Mouse (Mus musculus) forebrain, embryonic 10.5 days (tissue): Measurements from ENCODE around the gene Atp2b2. TPM values are rescaled to one million over a fixed set of nuclear protein-coding genes. Genes with fewer than 3 reads are reported as not detected.

Source experiments
- DNase-seq: peaks from one replicate; pipeline ENCODE4 v3.0.0-alpha.2; 2017; ENCODE audit warnings: low spot score; ENCODE audit errors: extremely low spot score
- H3K27ac ChIP-seq: fragments of 300-500 bp; sonication (generic); 2 replicates; pipeline ENCODE4 v1.5.1; 2016; ENCODE audit warnings: mild to moderate bottlenecking
- H3K27me3 ChIP-seq: fragments of 300-500 bp; sonication (generic); 2 replicates; pipeline ENCODE4 v1.6.1; 2016; ENCODE audit warnings: mild to moderate bottlenecking; ENCODE audit not compliant: poor library complexity, severe bottlenecking
- H3K36me3 ChIP-seq: fragments of 300-500 bp; sonication (generic); replicated peaks from 2 replicates; pipeline ENCODE4 v1.6.1; 2016; ENCODE audit warnings: mild to moderate bottlenecking, moderate library complexity
- H3K4me1 ChIP-seq: fragments of 300-500 bp; sonication (generic); 2 replicates; pipeline ENCODE4 v1.6.1; 2016
- H3K4me3 ChIP-seq: fragments of 300-500 bp; sonication (generic); 2 replicates; pipeline ENCODE4 v1.5.1; 2016; ENCODE audit warnings: mild to moderate bottlenecking, moderate library complexity
- H3K9me3 ChIP-seq: fragments of 300-500 bp; sonication (generic); 2 replicates; pipeline ENCODE4 v1.6.1; 2016; ENCODE audit warnings: mild to moderate bottlenecking, moderate library complexity
- WGBS: fragments of 180-500 bp; shearing (Covaris S2); methylation state at CpG from one replicate; pipeline ENCODE4 v1.1.7; 2016; 5-methylcytosine and 5-hydroxymethylcytosine counted together
- polyA plus RNA-seq: library from polyadenylated mRNA; unstranded; fragments of >200 nt; fragmentation: Nextera tagmentation; extraction: Ambion mirVana; gene quantifications from 2 replicates; pipeline ENCODE4 v1.2.1, GENCODE M21; 2016

Atp2b2 gene
- polyA plus RNA-seq, 1 experiment from 2014 or later = 1.4 TPM

DNA sequence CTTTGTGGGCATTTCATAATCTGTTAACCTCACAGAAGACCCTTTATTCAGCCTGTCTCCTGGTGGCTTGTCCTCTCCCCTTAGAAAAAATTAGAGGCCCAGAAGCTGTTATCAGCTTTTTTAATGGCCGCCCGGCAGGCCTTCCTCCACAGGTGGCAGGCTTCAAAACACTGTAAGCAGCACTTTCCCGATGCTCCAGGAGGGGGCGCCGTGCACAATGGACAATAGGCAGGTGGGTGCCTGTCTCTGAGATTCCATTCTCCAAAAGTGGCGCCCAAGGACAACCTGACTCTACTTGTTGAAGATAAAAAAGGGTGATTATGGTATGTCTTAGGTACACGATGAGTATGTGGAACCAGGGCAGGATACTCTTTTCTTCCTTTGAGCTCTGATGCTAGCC lies 220.0 kb downstream of the Atp2b2 start:
- peak; percentile 35 for DNase-seq
- Histone ChIP-seq H3K27ac (no peak overlapping the region), H3K4me3 (no peak overlapping the region), H3K9me3 (no peaks in the 10 kb centered on the region), H3K27me3 (no peaks in the 10 kb centered on the region), H3K4me1 (no peaks in the 10 kb centered on the region), H3K36me3 (no peaks in the 10 kb centered on the region)
- 41% methylated on average over 7 of the region's 7 CpGs for WGBS

DNA sequence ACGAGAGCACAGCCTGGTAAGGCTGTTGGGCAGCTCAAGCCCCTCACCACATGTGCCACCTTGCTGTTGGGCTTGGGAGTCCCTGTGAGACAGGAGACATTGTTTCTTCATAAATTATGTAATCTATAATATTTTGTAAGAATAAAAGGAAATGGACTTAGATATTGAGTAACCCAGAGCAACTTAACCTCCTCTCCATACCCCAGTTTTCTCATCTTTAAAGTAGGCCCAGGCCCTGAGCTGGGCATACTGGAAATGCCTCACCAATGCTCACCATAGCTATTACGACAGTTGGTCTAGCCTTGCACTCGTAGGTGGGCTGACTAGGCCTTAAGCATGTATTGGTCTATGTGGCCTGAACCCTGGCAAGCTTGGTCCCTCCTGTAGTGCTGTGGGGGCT lies 225.7 kb downstream of the Atp2b2 start:
- no peak overlapping the region for H3K27ac ChIP-seq
- H3K4me3 ChIP-seq = no peak overlapping the region
- WGBS = 85% methylated on average over 3 of the region's 3 CpGs
- no peaks in the 10 kb centered on the region for H3K9me3 ChIP-seq
- no peak for DNase-seq
- no peaks in the 10 kb centered on the region for H3K36me3 ChIP-seq
- no peaks in the 10 kb centered on the region for H3K4me1 ChIP-seq
- no peaks in the 10 kb centered on the region for H3K27me3 ChIP-seq

DNA sequence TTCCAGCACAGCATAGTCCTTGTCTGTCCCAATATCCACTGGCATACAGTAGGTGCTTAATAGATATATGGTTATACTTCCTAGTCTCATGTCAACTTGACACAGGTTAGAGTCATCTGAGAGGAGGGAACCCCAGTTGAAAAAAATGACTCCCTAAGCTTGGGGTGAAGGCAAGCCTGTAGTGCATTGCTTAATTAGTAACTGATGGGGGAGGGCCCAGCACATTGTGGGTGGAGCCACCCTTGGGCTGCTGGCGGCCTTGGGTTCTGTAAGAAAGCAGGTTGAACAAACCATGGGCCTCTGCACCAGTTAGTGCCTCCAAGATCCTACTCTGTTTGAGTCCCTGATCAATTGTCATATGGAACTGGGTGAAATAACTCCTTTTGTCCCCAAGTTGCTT lies 231.0 kb downstream of the Atp2b2 start:
- 58% methylated on average over 1 of the region's 1 CpGs for WGBS
- H3K4me3 ChIP-seq = no peak overlapping the region
- H3K27ac ChIP-seq = no peak overlapping the region
- H3K9me3 ChIP-seq = no peaks in the 10 kb centered on the region
- peaks cover 7% of the 10 kb centered on the region; the same call in 1 of the 2 replicates for H3K4me1 ChIP-seq
- H3K27me3 ChIP-seq = no peaks in the 10 kb centered on the region
- DNase-seq = no peak
- no peaks in the 10 kb centered on the region for H3K36me3 ChIP-seq

DNA sequence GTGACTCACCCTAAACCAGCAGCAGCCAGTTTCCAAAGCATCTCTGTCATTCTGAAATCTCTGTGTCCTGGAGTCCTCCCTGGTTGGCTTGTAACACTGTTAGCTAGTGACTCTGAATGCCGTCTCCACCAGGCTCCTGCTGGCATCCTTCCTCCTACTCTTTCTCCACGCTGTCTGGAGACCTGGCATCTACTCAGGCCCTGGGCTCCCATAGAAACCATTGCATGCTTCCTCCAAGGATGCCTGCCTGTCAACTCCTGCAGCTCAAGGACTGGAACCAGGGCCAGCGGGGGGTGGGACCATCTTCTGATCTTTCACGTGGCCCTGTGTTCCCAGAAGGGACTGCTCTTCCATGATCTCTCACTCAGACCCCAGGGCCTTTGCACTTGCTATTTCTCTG lies 231.7 kb downstream of the Atp2b2 start:
- DNase-seq = no peak
- Histone ChIP-seq H3K27me3 (no peaks in the 10 kb centered on the region), H3K4me3 (no peak overlapping the region), H3K4me1 (peaks cover 7% of the 10 kb centered on the region; the same call in 1 of the 2 replicates), H3K9me3 (peaks cover 1% of the 10 kb centered on the region; the same call in 1 of the 2 replicates), H3K27ac (no peak overlapping the region), H3K36me3 (no peaks in the 10 kb centered on the region)
- WGBS = 82% methylated on average over 4 of the region's 4 CpGs

DNA sequence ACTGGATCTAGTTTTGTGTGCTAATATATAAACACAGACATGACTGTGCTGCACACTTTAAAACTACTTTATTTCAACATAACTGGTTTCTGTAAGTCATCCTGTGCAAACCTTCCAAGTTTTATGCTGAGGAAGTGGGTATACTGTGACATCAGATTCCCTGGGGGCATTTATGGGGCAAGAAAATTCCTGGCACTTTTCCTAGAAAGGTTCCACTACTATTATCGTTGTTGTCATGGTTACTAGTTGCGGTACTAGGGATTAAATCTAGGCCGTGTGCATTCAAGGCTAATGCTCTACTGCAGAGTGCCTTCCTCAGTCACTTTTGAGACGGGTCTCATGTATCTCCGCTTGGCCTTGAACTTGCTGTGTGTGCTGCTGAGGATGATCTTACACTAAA lies 236.2 kb downstream of the Atp2b2 start:
- no peak overlapping the region for H3K27ac ChIP-seq
- 87% methylated on average over 5 of the region's 5 CpGs for WGBS
- no peak overlapping the region for H3K4me3 ChIP-seq
- H3K27me3 ChIP-seq = no peaks in the 10 kb centered on the region
- no peak for DNase-seq
- peaks cover 14% of the 10 kb centered on the region; the same call in 1 of the 2 replicates for H3K9me3 ChIP-seq
- H3K4me1 ChIP-seq = peaks cover 7% of the 10 kb centered on the region; the same call in 1 of the 2 replicates
- H3K36me3 ChIP-seq = peaks cover 7% of the 10 kb centered on the region

DNA sequence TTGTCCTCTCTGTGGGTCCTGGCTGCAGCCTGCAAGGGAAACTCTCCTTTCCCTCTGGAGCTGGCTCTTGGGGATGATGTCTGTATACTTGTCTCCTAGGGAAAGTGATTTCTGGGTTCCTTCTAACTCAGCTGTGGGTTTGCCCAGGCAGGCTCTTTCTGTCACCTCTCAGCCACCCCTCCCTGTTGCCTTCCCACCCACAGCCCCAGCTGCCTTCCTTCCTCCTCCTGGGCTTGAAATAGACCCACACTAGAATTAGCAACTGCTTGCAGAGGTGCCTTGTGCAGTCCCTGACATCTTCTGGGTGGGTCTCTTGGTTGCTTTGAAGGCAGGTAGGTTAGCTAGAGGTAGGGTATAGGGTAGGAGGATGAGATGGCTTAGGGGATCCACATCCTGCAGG lies 241.2 kb downstream of the Atp2b2 start:
- no peak overlapping the region for H3K27ac ChIP-seq
- no peak for DNase-seq

DNA sequence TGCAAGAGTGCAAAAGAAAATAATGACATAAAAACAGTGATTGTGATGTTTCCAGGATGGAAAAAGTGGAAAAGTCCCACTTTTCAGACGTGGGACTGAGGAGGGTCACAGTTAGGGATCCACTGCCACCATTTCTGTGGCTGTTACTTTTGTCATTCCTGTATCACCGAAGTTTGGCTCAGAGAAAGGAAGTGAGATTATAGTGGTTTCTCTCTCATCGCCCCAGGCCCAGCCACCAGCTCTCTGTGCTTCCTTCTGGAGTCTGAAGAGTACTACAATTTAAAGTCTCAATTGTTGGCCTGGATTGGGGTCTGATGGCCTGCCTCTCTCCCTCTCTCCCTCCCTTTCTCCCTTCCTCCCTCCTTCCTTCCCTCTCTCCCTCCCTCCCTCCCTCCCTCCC lies 242.5 kb downstream of the Atp2b2 start:
- 86% methylated on average over 3 of the region's 3 CpGs for WGBS
- H3K4me1 ChIP-seq = peaks cover 35% of the 10 kb centered on the region
- H3K27ac ChIP-seq = no peak overlapping the region

More for the DNA sequence above, 241.2 kb downstream of the Atp2b2 start:
- peaks cover 30% of the 10 kb centered on the region for H3K27me3 ChIP-seq
- H3K36me3 ChIP-seq = peaks cover 7% of the 10 kb centered on the region
- no peak overlapping the region for H3K4me3 ChIP-seq
- peaks cover 14% of the 10 kb centered on the region; the same call in 1 of the 2 replicates for H3K9me3 ChIP-seq
- H3K4me1 ChIP-seq = peaks cover 22% of the 10 kb centered on the region

DNA sequence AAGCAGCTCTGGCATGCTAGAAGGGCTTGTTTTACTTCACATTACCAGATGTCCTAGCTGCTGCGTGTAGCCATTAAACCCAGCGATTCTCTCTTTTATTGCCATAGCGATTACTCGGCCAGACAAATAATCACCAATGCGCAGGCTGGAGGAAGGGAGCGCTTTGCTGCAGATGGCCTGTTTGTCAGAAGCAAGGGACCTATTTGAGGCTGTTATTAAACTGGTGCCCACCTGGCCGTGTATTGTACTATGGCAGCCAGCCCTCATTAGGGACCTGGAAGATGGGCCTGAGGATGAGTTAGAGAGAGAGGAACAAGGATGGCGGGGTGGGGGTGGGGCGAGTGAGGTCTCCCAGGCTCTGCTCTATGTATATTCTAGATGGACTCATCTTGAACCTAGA lies 243.1 kb downstream of the Atp2b2 start:
- DNase-seq = no peak
- Histone ChIP-seq H3K9me3 (no peaks in the 10 kb centered on the region; the same call in 1 of the 2 replicates), H3K27ac (no peak overlapping the region), H3K4me1 (peaks cover 40% of the 10 kb centered on the region), H3K4me3 (no peak overlapping the region), H3K27me3 (peaks cover 48% of the 10 kb centered on the region), H3K36me3 (no peaks in the 10 kb centered on the region)
- 70% methylated on average over 9 of the region's 9 CpGs for WGBS

More for the DNA sequence above, 242.5 kb downstream of the Atp2b2 start:
- no peak for DNase-seq
- Histone ChIP-seq H3K36me3 (peaks cover 2% of the 10 kb centered on the region), H3K27me3 (peaks cover 43% of the 10 kb centered on the region), H3K4me3 (no peak overlapping the region), H3K9me3 (peaks cover 6% of the 10 kb centered on the region; the same call in 1 of the 2 replicates)

DNA sequence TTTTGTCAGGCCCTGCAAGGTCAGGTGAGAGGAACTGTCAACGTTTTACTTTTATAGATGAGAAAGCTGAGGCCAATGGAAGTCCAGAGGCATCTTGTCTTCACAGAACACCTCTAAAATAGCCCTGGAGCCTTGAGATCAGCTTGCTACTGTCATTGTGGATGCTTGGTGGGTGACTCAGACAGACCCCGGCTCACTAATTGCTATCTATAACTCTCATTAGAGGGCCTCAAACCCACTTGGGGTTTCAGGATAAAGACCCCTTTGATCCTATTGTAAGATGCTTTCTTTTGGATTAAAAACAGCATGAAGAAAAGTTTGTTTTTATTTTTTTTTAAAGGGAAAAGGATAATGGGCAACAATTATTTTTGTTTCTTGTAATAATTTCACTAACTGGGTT lies 243.5 kb downstream of the Atp2b2 start:
- Histone ChIP-seq H3K27me3 (peaks cover 51% of the 10 kb centered on the region), H3K9me3 (no peaks in the 10 kb centered on the region), H3K4me1 (peaks cover 40% of the 10 kb centered on the region), H3K4me3 (no peak overlapping the region), H3K27ac (no peak overlapping the region), H3K36me3 (no peaks in the 10 kb centered on the region)
- 43% methylated on average over 2 of the region's 2 CpGs for WGBS
- DNase-seq = no peak

DNA sequence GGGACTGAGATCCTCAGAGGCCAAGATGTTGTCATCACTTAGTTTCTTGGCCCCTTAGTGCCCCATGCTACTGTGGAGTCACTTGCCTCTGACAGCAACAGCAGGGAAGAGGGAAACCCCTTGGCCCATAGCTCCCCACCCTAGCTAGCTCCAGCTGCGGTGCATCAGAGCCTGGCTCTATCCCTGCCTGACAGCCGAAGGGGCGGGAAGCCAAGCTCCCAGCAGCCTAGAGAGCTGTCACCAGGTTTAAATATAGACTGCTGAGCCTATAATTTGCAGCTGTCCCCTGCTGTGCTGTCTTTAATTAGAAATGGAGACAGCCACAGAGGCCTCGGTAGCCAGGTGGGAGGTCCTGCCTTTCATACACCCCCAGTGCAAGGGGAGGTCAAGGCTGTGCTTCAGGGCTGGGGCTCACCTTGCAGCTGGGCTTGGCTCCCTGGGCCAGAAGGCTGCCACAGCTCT lies 247.1 kb downstream of the Atp2b2 start:
- no peaks in the 10 kb centered on the region for H3K36me3 ChIP-seq
- no peaks in the 10 kb centered on the region for H3K9me3 ChIP-seq
- peak; percentile 22 for DNase-seq
- peaks cover 40% of the 10 kb centered on the region for H3K4me1 ChIP-seq
- WGBS = 13% methylated on average over 4 of the region's 4 CpGs
- no peak overlapping the region for H3K4me3 ChIP-seq
- peaks cover 55% of the 10 kb centered on the region for H3K27me3 ChIP-seq
- no peak overlapping the region for H3K27ac ChIP-seq

DNA sequence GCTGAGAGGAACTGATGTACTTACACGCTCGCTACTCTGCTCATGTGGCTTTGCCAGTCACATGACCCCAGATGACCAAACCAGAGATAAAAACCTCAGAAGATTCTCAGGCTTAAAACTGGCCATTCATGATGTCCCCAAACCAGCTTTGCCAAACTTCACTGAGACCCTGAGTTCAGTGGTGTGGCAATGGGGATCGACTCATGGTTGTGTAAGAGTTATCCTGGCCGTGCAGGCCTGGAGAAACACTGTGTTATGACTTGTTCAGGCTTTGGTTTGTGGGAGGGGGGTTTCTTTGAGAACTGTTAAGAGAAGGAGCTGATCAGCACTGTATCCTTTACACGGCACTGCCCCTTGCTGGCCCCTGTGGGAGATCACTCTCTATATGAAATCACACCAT lies 250.0 kb downstream of the Atp2b2 start:
- H3K27ac ChIP-seq = no peak overlapping the region
- peaks cover 39% of the 10 kb centered on the region for H3K27me3 ChIP-seq
- no peak overlapping the region for H3K4me3 ChIP-seq
- WGBS = 80% methylated on average over 5 of the region's 5 CpGs
- H3K36me3 ChIP-seq = no peaks in the 10 kb centered on the region
- peaks cover 27% of the 10 kb centered on the region for H3K4me1 ChIP-seq
- H3K9me3 ChIP-seq = no peaks in the 10 kb centered on the region
- no peak for DNase-seq

DNA sequence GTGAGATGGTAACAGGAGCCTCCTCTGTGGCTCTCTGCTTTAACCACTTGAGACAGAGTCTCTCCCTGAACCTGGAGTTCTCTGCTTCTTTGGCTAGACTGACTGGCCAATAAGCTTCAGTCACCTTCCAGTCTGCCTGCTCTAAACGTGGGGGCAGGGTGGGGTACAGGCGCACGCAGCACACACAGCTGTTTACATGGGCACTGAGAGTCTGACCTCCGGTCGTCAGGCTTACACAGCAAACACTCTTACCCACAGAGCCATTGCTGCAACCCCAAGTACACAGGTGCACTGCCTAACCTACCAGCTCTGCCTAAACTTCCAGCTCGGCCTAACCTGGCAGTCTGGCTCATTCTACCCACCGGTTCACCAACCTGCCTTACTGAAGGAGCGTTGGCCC lies 251.4 kb downstream of the Atp2b2 start:
- 87% methylated on average over 8 of the region's 8 CpGs for WGBS
- Histone ChIP-seq H3K27me3 (peaks cover 25% of the 10 kb centered on the region), H3K4me1 (peaks cover 29% of the 10 kb centered on the region), H3K36me3 (no peaks in the 10 kb centered on the region), H3K4me3 (no peak overlapping the region), H3K27ac (no peak overlapping the region), H3K9me3 (no peaks in the 10 kb centered on the region)
- no peak for DNase-seq

DNA sequence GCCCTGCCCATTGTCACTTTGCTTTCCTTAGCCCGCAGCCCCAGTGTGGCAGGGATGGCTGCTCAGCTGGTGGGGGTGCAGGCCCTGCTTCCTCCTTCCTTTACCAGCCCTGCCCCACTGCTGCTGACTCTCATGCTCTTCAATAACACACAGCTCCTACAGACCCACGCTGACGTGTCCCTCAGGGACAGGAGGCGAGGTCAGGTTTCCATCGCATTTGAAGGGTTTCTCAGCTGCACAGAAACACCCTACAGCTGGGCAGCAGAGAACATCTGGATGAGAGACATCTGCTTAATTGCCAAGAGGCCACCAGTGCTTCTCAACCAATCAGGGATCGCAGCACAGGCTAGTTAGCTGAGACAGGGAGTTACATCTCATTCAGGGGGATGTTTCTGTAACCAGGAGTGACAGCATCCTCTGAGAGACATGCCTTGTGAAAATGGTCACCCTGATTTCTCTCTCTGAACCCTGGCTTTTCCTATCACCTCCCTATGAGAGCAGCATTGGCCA lies 254.9 kb downstream of the Atp2b2 start:
- WGBS = 60% methylated on average over 6 of the region's 6 CpGs
- H3K36me3 ChIP-seq = no peaks in the 10 kb centered on the region
- no peak overlapping the region for H3K27ac ChIP-seq
- H3K4me1 ChIP-seq = peaks cover 13% of the 10 kb centered on the region
- no peak overlapping the region for H3K4me3 ChIP-seq
- DNase-seq = no peak
- H3K9me3 ChIP-seq = no peaks in the 10 kb centered on the region
- no peaks in the 10 kb centered on the region for H3K27me3 ChIP-seq

DNA sequence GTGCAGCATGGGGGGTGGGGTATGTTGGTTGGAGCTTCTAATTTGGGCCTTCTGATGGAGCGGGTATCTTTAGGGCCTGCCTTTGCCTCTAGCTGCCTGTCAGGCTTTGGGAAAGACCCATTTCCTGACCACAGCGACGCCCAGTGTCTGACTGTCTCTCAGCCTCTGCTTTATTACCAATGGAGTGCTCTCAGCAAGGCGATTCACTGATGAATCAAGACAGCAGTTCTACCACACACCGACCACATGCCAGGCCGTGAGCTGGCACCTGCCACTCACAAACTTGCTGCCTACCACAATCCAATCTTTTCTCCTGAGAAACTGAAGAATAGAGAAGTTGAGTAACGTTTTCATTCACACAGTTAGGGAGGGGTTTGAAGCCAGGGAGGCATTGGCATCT lies 256.8 kb downstream of the Atp2b2 start:
- Histone ChIP-seq H3K9me3 (no peaks in the 10 kb centered on the region), H3K27ac (no peak overlapping the region), H3K4me3 (no peak overlapping the region), H3K36me3 (no peaks in the 10 kb centered on the region), H3K27me3 (no peaks in the 10 kb centered on the region), H3K4me1 (peaks cover 13% of the 10 kb centered on the region)
- no peak for DNase-seq
- WGBS = 87% methylated on average over 7 of the region's 7 CpGs
